Mouse (Mus musculus) lung, embryonic 14.5 days (tissue): ENCODE results near the gene Hs6st1. TPM values are rescaled to one million over a fixed set of nuclear protein-coding genes. Genes with fewer than 3 reads are reported as not detected.

Source experiments
- ATAC-seq: fragments of 200-750 bp; cut with Nextera tagmentation; 2 replicates; pipeline ENCODE4 v1.8.0; 2017; ENCODE audit warnings: mild to moderate bottlenecking, moderate TSS enrichment, moderate library complexity; ENCODE audit not compliant: insufficient read depth
- DNase-seq: peaks from one replicate; pipeline ENCODE4 v3.0.0-alpha.2; 2015
- H3K27ac ChIP-seq: fragments of 300-500 bp; sonication (generic); 2 replicates; pipeline ENCODE4 v1.5.1; 2014; ENCODE audit warnings: low read depth, mild to moderate bottlenecking, moderate library complexity
- H3K27me3 ChIP-seq: fragments of 300-500 bp; sonication (generic); 2 replicates; pipeline ENCODE4 v1.6.1; 2014; ENCODE audit warnings: low read length, control low read depth; ENCODE audit not compliant: insufficient read depth
- H3K36me3 ChIP-seq: fragments of 300-500 bp; sonication (generic); 2 replicates; pipeline ENCODE4 v1.6.1; 2014; ENCODE audit warnings: control low read depth; ENCODE audit not compliant: insufficient read depth
- H3K4me1 ChIP-seq: fragments of 300-500 bp; sonication (generic); 2 replicates; pipeline ENCODE4 v1.6.1; 2014; ENCODE audit warnings: antibody characterized with exemption, control low read depth; ENCODE audit not compliant: insufficient read depth
- H3K4me2 ChIP-seq: fragments of 300-500 bp; sonication (generic); 2 replicates; pipeline ENCODE4 v1.6.1; 2014; ENCODE audit warnings: mild to moderate bottlenecking
- H3K4me3 ChIP-seq: fragments of 300-500 bp; sonication (generic); 2 replicates; pipeline ENCODE4 v1.5.1; 2014; ENCODE audit warnings: low read depth, low read length
- H3K9ac ChIP-seq: fragments of 300-500 bp; sonication (generic); 2 replicates; pipeline ENCODE4 v1.6.1; 2014
- H3K9me3 ChIP-seq: fragments of 300-500 bp; sonication (generic); 2 replicates; pipeline ENCODE4 v1.6.1; 2016; ENCODE audit warnings: low read depth, low read length, control low read depth
- CTCF ChIP-seq: IDR thresholded peaks from 2 replicates; pipeline ENCODE4 v1.5.1; 2016; ENCODE audit warnings: antibody characterized with exemption, low read depth
- WGBS: fragments of 180-500 bp; shearing (Covaris S2); extraction: QIAGEN DNeasy Blood & Tissue Kit; methylation state at CpG from one replicate; pipeline ENCODE4 v1.1.7; 2014; 5-methylcytosine and 5-hydroxymethylcytosine counted together
- polyA plus RNA-seq: library from polyadenylated mRNA; unstranded; fragments of >200 nt; fragmentation: Nextera tagmentation; extraction: Ambion mirVana; gene quantifications from 2 replicates; pipeline ENCODE4 v1.2.1, GENCODE M21; 2014

Gene Hs6st1
- polyA plus RNA-seq, 1 experiment from 2014 or later = 16.2 TPM

GRCm38 (mm10) chr1:36074968-36075367, 6.8 kb downstream of the Hs6st1 start:
- no peak overlapping the region for H3K4me2 ChIP-seq
- H3K9ac ChIP-seq = no peak overlapping the region
- no peaks in the 10 kb centered on the region for H3K27me3 ChIP-seq
- peaks cover 14% of the 10 kb centered on the region; the same call in 1 of the 2 replicates for H3K4me1 ChIP-seq
- DNase-seq (no peak), ATAC-seq (no peak)
- H3K9me3 ChIP-seq = no peaks in the 10 kb centered on the region
- H3K4me3 ChIP-seq = no peak overlapping the region
- H3K36me3 ChIP-seq = peaks cover 37% of the 10 kb centered on the region
- WGBS = 86% methylated on average over 7 of the region's 7 CpGs
- TF ChIP-seq CTCF = no peak
- no peak overlapping the region for H3K27ac ChIP-seq

- Histone ChIP-seq H3K27me3 (no peaks in the 10 kb centered on the region), H3K4me1 (peaks cover 8% of the 10 kb centered on the region; the same call in 1 of the 2 replicates), H3K9ac (no peak overlapping the region), H3K4me3 (no peak overlapping the region), H3K36me3 (peaks cover 44% of the 10 kb centered on the region), H3K27ac (no peak overlapping the region), H3K9me3 (no peaks in the 10 kb centered on the region), H3K4me2 (no peak overlapping the region)
- no peak for ATAC-seq
- WGBS = 62% methylated on average over 5 of the region's 5 CpGs
- no peak for DNase-seq
- no peak for TF ChIP-seq CTCF
Observed at GRCm38 (mm10) chr1:36075652-36076051, 7.5 kb downstream of the Hs6st1 start.

DNA sequence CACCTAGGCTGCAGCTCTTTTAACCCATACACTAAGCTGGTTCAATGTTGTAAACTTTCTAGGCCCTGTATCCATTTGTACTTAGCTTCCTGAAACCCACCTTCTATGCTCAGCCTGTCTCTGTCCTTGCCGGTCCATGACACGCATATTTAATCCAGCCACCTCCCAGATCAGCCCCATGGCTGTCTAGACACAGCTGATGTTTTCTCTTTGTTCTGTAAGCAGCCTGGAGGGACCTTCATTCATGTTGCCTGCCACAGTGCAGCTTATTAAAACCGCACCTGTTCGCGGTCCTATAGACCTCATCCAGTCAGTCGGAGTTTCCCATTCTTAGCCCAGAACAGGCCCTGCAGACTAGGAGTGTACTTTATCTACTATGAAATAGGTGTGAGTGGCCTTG, 8.9 kb downstream of the Hs6st1 start:
- Histone ChIP-seq H3K9ac (no peak overlapping the region), H3K4me2 (no peak overlapping the region), H3K27ac (no peak overlapping the region), H3K4me3 (no peak overlapping the region), H3K9me3 (no peaks in the 10 kb centered on the region), H3K27me3 (no peaks in the 10 kb centered on the region), H3K36me3 (peaks cover 47% of the 10 kb centered on the region), H3K4me1 (no peaks in the 10 kb centered on the region)
- DNase-seq (no peak), ATAC-seq (no peak)
- WGBS = 86% methylated on average over 6 of the region's 6 CpGs
- no peak for TF ChIP-seq CTCF

DNA sequence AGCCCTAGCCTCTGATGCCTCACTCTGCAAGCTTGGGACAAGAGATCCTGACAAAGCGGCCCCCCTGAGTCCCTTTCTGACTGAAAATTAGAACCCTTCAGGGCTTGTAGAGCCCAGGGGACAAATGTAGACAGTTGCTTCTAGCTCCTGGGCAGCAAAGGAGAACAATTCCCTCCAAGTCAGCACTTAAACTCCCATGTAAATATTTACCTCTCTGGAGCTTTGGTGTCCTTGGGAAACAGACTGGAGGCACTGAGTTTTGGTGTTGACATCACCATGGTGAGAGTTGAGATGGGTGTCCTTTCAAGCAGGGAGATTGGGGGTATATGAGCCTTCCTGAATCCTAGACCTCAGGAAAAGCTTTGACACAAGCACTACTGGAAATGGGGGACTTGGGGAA, 10.1 kb downstream of the Hs6st1 start:
- no peak overlapping the region for H3K27ac ChIP-seq
- no peaks in the 10 kb centered on the region for H3K4me1 ChIP-seq
- WGBS = 97% methylated on average over 1 of the region's 1 CpGs

DNA sequence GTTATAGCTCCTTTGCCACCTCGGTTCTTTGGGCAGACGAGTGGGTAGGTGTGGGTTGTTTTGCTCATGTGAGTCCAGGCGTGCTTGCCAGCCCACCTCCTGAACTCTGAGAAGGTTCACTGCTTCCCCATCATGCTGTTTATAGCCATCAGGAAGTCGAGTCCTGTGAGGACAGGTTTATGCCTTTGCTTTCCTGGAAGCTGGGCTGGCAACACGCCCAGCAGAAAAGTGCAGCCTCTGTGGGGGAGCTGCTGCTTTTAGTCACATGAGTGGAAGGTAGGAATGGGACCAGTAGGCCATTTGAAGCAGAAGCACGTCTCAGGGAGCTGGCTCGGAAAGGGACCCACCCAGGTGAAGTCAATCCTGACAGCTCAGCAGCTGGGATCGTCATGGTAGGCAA, 11.5 kb downstream of the Hs6st1 start:
- DNase-seq (peak; percentile 56), ATAC-seq (no peak)
- Histone ChIP-seq H3K36me3 (peaks cover 51% of the 10 kb centered on the region), H3K9ac (no peak overlapping the region), H3K4me2 (no peak overlapping the region), H3K9me3 (no peaks in the 10 kb centered on the region), H3K27me3 (no peaks in the 10 kb centered on the region), H3K27ac (no peak overlapping the region), H3K4me1 (no peaks in the 10 kb centered on the region), H3K4me3 (no peak overlapping the region)
- no peak for TF ChIP-seq CTCF
- 64% methylated on average over 8 of the region's 8 CpGs for WGBS

More for the DNA sequence above, 10.1 kb downstream of the Hs6st1 start:
- ATAC-seq (no peak), DNase-seq (no peak)
- Histone ChIP-seq H3K9ac (no peak overlapping the region), H3K36me3 (peaks cover 47% of the 10 kb centered on the region), H3K27me3 (no peaks in the 10 kb centered on the region), H3K9me3 (no peaks in the 10 kb centered on the region), H3K4me2 (no peak overlapping the region), H3K4me3 (no peak overlapping the region)
- TF ChIP-seq CTCF = no peak

DNA sequence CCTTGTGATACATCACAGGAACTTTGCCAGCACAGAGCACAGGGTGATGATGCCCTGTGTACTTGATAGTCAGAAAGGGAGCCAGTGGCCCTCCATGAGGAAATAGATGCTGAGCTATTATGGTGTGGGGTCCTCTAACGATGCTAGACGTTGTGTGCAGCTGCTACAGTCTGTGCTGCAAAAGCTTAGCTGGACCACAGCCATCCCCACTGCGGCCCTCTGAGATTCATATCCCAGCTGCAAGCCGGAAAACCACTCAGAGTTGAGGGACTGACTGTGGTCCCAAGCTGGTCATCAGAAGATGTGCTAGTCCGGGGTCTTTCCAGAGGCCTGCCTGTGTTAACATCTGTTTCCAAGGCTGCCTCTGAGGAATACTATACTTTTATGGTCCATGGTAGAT, 12.8 kb downstream of the Hs6st1 start:
- DNase-seq (no peak), ATAC-seq (no peak)
- no peaks in the 10 kb centered on the region for H3K4me1 ChIP-seq
- TF ChIP-seq CTCF = no peak
- 81% methylated on average over 5 of the region's 5 CpGs for WGBS
- no peak overlapping the region for H3K4me3 ChIP-seq
- H3K9me3 ChIP-seq = no peaks in the 10 kb centered on the region
- H3K36me3 ChIP-seq = peaks cover 44% of the 10 kb centered on the region
- H3K4me2 ChIP-seq = no peak overlapping the region
- no peak overlapping the region for H3K27ac ChIP-seq
- H3K27me3 ChIP-seq = no peaks in the 10 kb centered on the region
- no peak overlapping the region for H3K9ac ChIP-seq

DNA sequence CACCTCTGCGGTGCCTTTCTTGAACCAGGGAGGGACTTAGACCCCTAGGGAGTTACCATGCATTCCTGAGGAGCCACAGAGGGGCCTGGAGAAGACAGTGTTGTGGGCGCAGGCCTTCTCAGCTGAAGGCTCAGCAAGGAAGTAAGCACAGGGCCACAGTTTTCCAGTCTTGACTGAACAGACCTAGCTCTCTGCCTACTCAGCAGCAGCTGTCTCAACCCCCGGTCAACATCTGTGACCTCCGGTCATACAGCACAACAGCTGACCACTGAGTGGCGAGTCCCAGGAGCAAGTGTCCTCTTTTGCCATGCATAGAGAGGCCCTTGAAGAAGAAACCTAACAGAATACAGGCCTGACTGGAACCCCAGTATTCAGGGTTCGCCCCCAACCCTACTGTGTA, 14.0 kb downstream of the Hs6st1 start:
- H3K4me1 ChIP-seq = no peaks in the 10 kb centered on the region
- no peaks in the 10 kb centered on the region for H3K9me3 ChIP-seq
- peaks cover 45% of the 10 kb centered on the region for H3K36me3 ChIP-seq
- no peak overlapping the region for H3K4me2 ChIP-seq
- 78% methylated on average over 6 of the region's 6 CpGs for WGBS
- no peak overlapping the region for H3K4me3 ChIP-seq
- H3K9ac ChIP-seq = no peak overlapping the region
- ATAC-seq (no peak), DNase-seq (no peak)
- no peaks in the 10 kb centered on the region for H3K27me3 ChIP-seq
- H3K27ac ChIP-seq = no peak overlapping the region
- TF ChIP-seq CTCF = no peak

DNA sequence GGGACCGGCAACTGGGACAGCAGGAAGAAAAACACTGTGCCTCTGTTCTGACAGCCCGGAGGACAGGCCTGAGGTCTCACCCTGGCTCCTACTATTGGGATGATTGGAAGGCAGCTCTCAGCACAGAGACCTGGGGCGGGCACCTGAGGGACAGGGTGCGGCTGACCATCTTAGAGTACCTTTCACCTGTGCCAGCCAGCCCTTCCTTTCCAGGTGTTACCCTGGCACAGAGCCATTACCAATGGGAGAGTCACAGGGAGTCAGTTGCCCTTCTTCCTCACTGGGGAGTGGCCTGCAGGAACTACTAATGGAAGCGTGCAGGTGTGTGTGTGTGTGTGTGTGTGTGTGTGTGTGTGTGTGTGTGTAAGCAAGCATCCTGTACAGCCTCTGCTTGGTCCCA, 15.4 kb downstream of the Hs6st1 start:
- ATAC-seq = no peak
- no peak for DNase-seq
- TF ChIP-seq CTCF = no peak

More for the DNA sequence above, 15.4 kb downstream of the Hs6st1 start:
- Histone ChIP-seq H3K9ac (no peak overlapping the region), H3K27me3 (no peaks in the 10 kb centered on the region), H3K9me3 (no peaks in the 10 kb centered on the region), H3K4me1 (peaks cover 4% of the 10 kb centered on the region; the same call in 1 of the 2 replicates), H3K36me3 (peaks cover 41% of the 10 kb centered on the region), H3K4me3 (no peak overlapping the region), H3K4me2 (no peak overlapping the region), H3K27ac (no peak overlapping the region)
- WGBS = 89% methylated on average over 5 of the region's 5 CpGs
